25 mouse cellular contexts compared by ENCODE assay signal in the genomic region with DNA sequence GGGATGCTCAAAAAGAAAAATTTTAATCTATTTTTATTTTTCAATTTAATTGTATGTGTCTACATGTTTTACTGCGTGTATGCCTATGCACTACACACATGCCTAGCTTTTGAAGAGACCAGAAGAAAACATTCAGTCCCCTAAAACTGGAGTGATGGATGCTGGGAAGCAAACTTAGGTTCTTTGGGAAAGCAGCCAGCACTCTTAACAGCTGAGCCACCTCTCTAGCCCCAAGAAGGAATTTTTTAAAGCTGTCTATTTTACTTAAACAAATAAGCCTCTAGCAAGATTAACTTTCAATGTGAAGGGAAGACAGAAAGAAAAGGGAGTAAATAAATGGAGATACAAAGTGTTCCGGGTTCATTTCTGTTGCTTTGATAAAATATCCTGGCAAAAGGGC.
"Had no signal": no experiment of that assay in that cellular context is flagged by ENCODE, and none has a peak within 500 bp of the region (broad histone marks: within the 10 kb centered on the region; RNA-seq: fewer than 3 reads in every experiment).

No protein-coding gene starts in this region.

- H3K4me3 ChIP-seq: heart, adult 2 months; heart, embryonic 13.5 days; heart, embryonic 15.5 days; hindbrain, embryonic 13.5 days; hindbrain, embryonic 15.5 days; left cerebral cortex, adult 2 months; limb, embryonic 10.5 days; limb, embryonic 12.5 days; liver, embryonic 13.5 days; liver, embryonic 15.5 days had no signal

- H3K36me3 ChIP-seq: heart, embryonic 13.5 days; heart, embryonic 15.5 days; hindbrain, embryonic 13.5 days; hindbrain, embryonic 15.5 days; limb, embryonic 10.5 days; limb, embryonic 12.5 days; liver, embryonic 13.5 days; liver, embryonic 15.5 days had no signal

- H3K4me2 ChIP-seq: heart, embryonic 11.5 days; heart, embryonic 13.5 days; heart, embryonic 15.5 days; hindbrain, embryonic 13.5 days; hindbrain, embryonic 15.5 days; limb, embryonic 12.5 days; liver, embryonic 11.5 days; liver, embryonic 13.5 days; liver, embryonic 15.5 days had no signal

- H3K4me1 ChIP-seq: heart, embryonic 13.5 days; heart, embryonic 15.5 days; hindbrain, embryonic 13.5 days; hindbrain, embryonic 15.5 days; liver, embryonic 13.5 days; liver, embryonic 15.5 days had no signal

- H3K27ac ChIP-seq: heart, adult 2 months; heart, embryonic 13.5 days; heart, embryonic 15.5 days; hindbrain, embryonic 13.5 days; hindbrain, embryonic 15.5 days; hindbrain, postnatal 0 days; left cerebral cortex, adult 2 months; limb, embryonic 10.5 days; limb, embryonic 12.5 days; liver, embryonic 13.5 days; liver, embryonic 15.5 days had no signal

- ATAC-seq: hindbrain, postnatal 0 days; intestine, embryonic 16.5 days had no signal

- H3K9me3 ChIP-seq: heart, embryonic 13.5 days; heart, embryonic 15.5 days; hindbrain, embryonic 13.5 days; hindbrain, embryonic 15.5 days; limb, embryonic 10.5 days; limb, embryonic 12.5 days; liver, embryonic 15.5 days had no signal

- H3K9ac ChIP-seq: heart, embryonic 13.5 days; heart, embryonic 15.5 days; hindbrain, embryonic 13.5 days; hindbrain, embryonic 15.5 days; limb, embryonic 12.5 days; liver, embryonic 13.5 days; liver, embryonic 15.5 days had no signal

- H3K27me3 ChIP-seq: heart, embryonic 13.5 days; heart, embryonic 15.5 days; hindbrain, embryonic 15.5 days; limb, embryonic 12.5 days; liver, embryonic 13.5 days; liver, embryonic 15.5 days had no signal

- DNase-seq: gastrocnemius, postnatal 14 days; gastrocnemius, postnatal 36 days; heart, adult 11 months; heart, adult 2 months; heart, postnatal 14 days; heart, postnatal 36 days; kidney, adult 11 months; kidney, adult 8-10 months; kidney, postnatal 10 days; kidney, postnatal 36 days; layer of hippocampus, adult 9-11 months; liver; liver, embryonic 13.5 days had no signal
